In genomic region chr3:107783315-107783714, GRCm38 (mm10) we compare ENCODE assay signal across 25 mouse cellular contexts. TPM values are rescaled to one million over a fixed set of nuclear protein-coding genes. Genes with fewer than 3 reads are reported as not detected.
DNase-seq lines count a peak whose midpoint lies in the region; ATAC-seq lines count a peak whose summit lies in the region.
"Had no signal": no experiment of that assay in that cellular context is flagged by ENCODE, and none has a peak within 500 bp of the region (broad histone marks: within the 10 kb centered on the region; RNA-seq: fewer than 3 reads in every experiment).

No protein-coding gene starts in this region.

- no peaks in the 10 kb centered on the region for H3K27me3 ChIP-seq in liver, embryonic 16.5 days (ENCODE audit: control insufficient read depth, insufficient read depth, low read depth, low read length)
- 0 out of 2 replicates have a peak, but pooled peaks cover 4% of the 10 kb centered on the region for H3K27me3 ChIP-seq in liver, embryonic 12.5 days (replicated peaks)
- H3K27me3 ChIP-seq: heart, embryonic 13.5 days; kidney, embryonic 15.5 days; limb, embryonic 13.5 days; liver, embryonic 13.5 days; lung, embryonic 15.5 days; midbrain, embryonic 12.5 days had no signal

- H3K4me1 ChIP-seq in liver, embryonic 16.5 days (ENCODE audit: control insufficient read depth, low read depth, low read length) = peaks cover 2% of the 10 kb centered on the region; the same call in 1 of the 2 replicates
- H3K4me1 ChIP-seq in liver, embryonic 12.5 days = peaks cover 13% of the 10 kb centered on the region

- ATAC-seq in liver, embryonic 16.5 days (ENCODE audit: low read depth) = 0 out of 2 replicates have a peak, but pooled peaks have one; percentile 21
- no peak for ATAC-seq in liver, embryonic 12.5 days
- ATAC-seq in common myeloid progenitor, adult 5-6 weeks (replicated peaks; ENCODE audit: low read depth, poor library complexity, severe bottlenecking) = peak; percentile 80
- ATAC-seq in monocyte, adult 5-6 weeks (replicated peaks; ENCODE audit: insufficient number of reproducible peaks, low FRiP score, low TSS enrichment, poor library complexity, severe bottlenecking) = peak; percentile 53
- ATAC-seq: CD4-positive, CD25-positive, alpha-beta regulatory T cell, adult 4 months; forebrain, embryonic 13.5 days; hindbrain, embryonic 16.5 days had no signal

- H3K9ac ChIP-seq in liver, embryonic 16.5 days (ENCODE audit: low read depth, low read length) = no peak overlapping the region
- H3K9ac ChIP-seq in liver, embryonic 12.5 days = no peak overlapping the region
- H3K9ac ChIP-seq: forebrain, embryonic 13.5 days; heart, embryonic 13.5 days; kidney, embryonic 15.5 days; limb, embryonic 13.5 days; liver, embryonic 13.5 days; lung, embryonic 15.5 days; midbrain, embryonic 12.5 days had no signal

- 63% methylated on average over 3 of the region's 3 CpGs for WGBS in liver, embryonic 16.5 days (ENCODE audit: insufficient replicate concordance)
- 56% methylated on average over 3 of the region's 3 CpGs for WGBS in liver, embryonic 12.5 days (ENCODE audit: insufficient replicate concordance)

- no peak overlapping the region for H3K4me3 ChIP-seq in liver, embryonic 16.5 days (ENCODE audit: low read depth, low read length)
- H3K4me3 ChIP-seq in liver, embryonic 12.5 days = no peak overlapping the region
- H3K4me3 ChIP-seq: forebrain, embryonic 13.5 days; heart, embryonic 13.5 days; kidney, embryonic 15.5 days; limb, embryonic 13.5 days; liver, embryonic 13.5 days; lung, embryonic 15.5 days; megakaryocyte, embryonic 14.5 days; midbrain, embryonic 12.5 days had no signal

- DNase-seq in 416B (ENCODE audit: low read depth) = peak; percentile 69
- no peak for DNase-seq in right cerebral cortex, adult 2 months (ENCODE audit: low spot score in 2 of 2)
- DNase-seq in adrenal gland, postnatal 4 days (ENCODE audit: low spot score in 2 of 2) = no peak
- DNase-seq: adrenal gland, postnatal 25 days; cerebellum, adult 8-10 months; cerebellum, postnatal 25 days; heart, postnatal 10 days; kidney, adult 18-20 months; kidney, postnatal 25 days; liver, embryonic 13.5 days; thymus, adult 2 months; thymus, postnatal 4 days had no signal

- H3K9me3 ChIP-seq in liver, embryonic 16.5 days (replicated peaks; ENCODE audit: control insufficient read depth, low read length) = no peaks in the 10 kb centered on the region
- no peaks in the 10 kb centered on the region for H3K9me3 ChIP-seq in liver, embryonic 12.5 days (replicated peaks)
- H3K9me3 ChIP-seq: forebrain, embryonic 13.5 days; heart, embryonic 13.5 days; kidney, embryonic 15.5 days; limb, embryonic 13.5 days; liver, embryonic 13.5 days; lung, embryonic 15.5 days; megakaryocyte, embryonic 14.5 days; midbrain, embryonic 12.5 days had no signal

- no peak overlapping the region for H3K4me2 ChIP-seq in liver, embryonic 16.5 days (ENCODE audit: low read depth, low read length)
- H3K4me2 ChIP-seq in liver, embryonic 12.5 days = no peak overlapping the region
- H3K4me2 ChIP-seq: forebrain, embryonic 13.5 days; heart, embryonic 13.5 days; kidney, embryonic 15.5 days; limb, embryonic 13.5 days; liver, embryonic 13.5 days; lung, embryonic 15.5 days; midbrain, embryonic 12.5 days had no signal

- H3K27ac ChIP-seq in liver, embryonic 16.5 days (ENCODE audit: low read length) = no peak overlapping the region
- H3K27ac ChIP-seq in liver, embryonic 12.5 days = no peak overlapping the region
- H3K27ac ChIP-seq: forebrain, embryonic 13.5 days; heart, embryonic 13.5 days; kidney, embryonic 15.5 days; limb, embryonic 13.5 days; liver, embryonic 13.5 days; lung, embryonic 15.5 days; midbrain, embryonic 12.5 days had no signal

- no peaks in the 10 kb centered on the region for H3K36me3 ChIP-seq in liver, embryonic 16.5 days (ENCODE audit: control insufficient read depth, insufficient read depth)
- no peaks in the 10 kb centered on the region for H3K36me3 ChIP-seq in liver, embryonic 12.5 days
- H3K36me3 ChIP-seq: heart, embryonic 13.5 days; kidney, embryonic 15.5 days; limb, embryonic 13.5 days; liver, embryonic 13.5 days; lung, embryonic 15.5 days; midbrain, embryonic 12.5 days had no signal

RNA-seq across cellular contexts. Expression of gene Csf1, which starts 23.0 kb away (rescaled TPM):
- polyA plus RNA-seq in liver, embryonic 16.5 days (2015; fragmentation: Nextera tagmentation; extraction: Ambion mirVana) = 6.0 and 7.9 TPM in 2 replicates
- polyA plus RNA-seq in liver, embryonic 12.5 days (2016; fragmentation: Nextera tagmentation; extraction: Ambion mirVana) = 8.7 and 8.8 TPM in 2 replicates
- 1.2 and 2.1 TPM in 2 replicates for total RNA-seq in common myeloid progenitor, adult 5-6 weeks (2017)
- 18.1 to 110 TPM (median 76.3 TPM) in 3 replicates for total RNA-seq in monocyte, adult 5-6 weeks (2017)
- total RNA-seq in adrenal gland, postnatal 4 days (2021) = 10 to 100 TPM; 18.0 to 19.8 TPM
